Comparison of ENCODE assay signal across 22 mouse cellular contexts in genomic region chr3:153502488-153502887, GRCm38 (mm10).
DNase-seq lines count a peak whose midpoint lies in the region; ATAC-seq and TF ChIP-seq lines count a peak whose summit lies in the region.
"Had no signal": no experiment of that assay in that cellular context is flagged by ENCODE, and none has a peak within 500 bp of the region (broad histone marks: within the 10 kb centered on the region; RNA-seq: fewer than 3 reads in every experiment).

No protein-coding gene starts in this region.

- H3K4me1 ChIP-seq in midbrain, embryonic 11.5 days (ENCODE audit: control insufficient read depth, insufficient read depth, low read length): peaks cover 5% of the 10 kb centered on the region; the same call in 1 of the 2 replicates
- no peaks in the 10 kb centered on the region for H3K4me1 ChIP-seq in midbrain, postnatal 0 days (ENCODE audit: insufficient read depth, low read length)
- no peaks in the 10 kb centered on the region for H3K4me1 ChIP-seq in neural tube, embryonic 12.5 days
- 0 out of 2 replicates have a peak, but pooled peaks cover 2% of the 10 kb centered on the region for H3K4me1 ChIP-seq in neural tube, embryonic 15.5 days
- no peaks in the 10 kb centered on the region for H3K4me1 ChIP-seq in hindbrain, embryonic 16.5 days (ENCODE audit: control insufficient read depth, insufficient read depth, low read depth, low read length)
- H3K4me1 ChIP-seq: embryonic facial prominence, embryonic 13.5 days; forebrain, embryonic 12.5 days; heart, embryonic 13.5 days had no signal

- no peak for DNase-seq in midbrain, embryonic 11.5 days (ENCODE audit: low spot score, missing footprints)
- DNase-seq in midbrain, postnatal 0 days (ENCODE audit: low spot score): no peak
- DNase-seq in gastrocnemius, adult 18-20 months (ENCODE audit: low spot score): no peak
- DNase-seq in adrenal gland, postnatal 14 days: no peak
- DNase-seq in frontal cortex, postnatal 25 days (ENCODE audit: low spot score in 2 of 2): no peak
- DNase-seq: adrenal gland, postnatal 25 days; cerebellum, adult 18-20 months; cerebellum, adult 9-11 months; cerebellum, postnatal 36 days; gastrocnemius, adult 2 months; gastrocnemius, postnatal 25 days; heart, adult 11 months had no signal

- ATAC-seq in midbrain, embryonic 11.5 days (ENCODE audit: low FRiP score): 0 out of 2 replicates have a peak, but pooled peaks have one; percentile 11
- no peak for ATAC-seq in midbrain, postnatal 0 days (ENCODE audit: low FRiP score)
- peak; percentile 37; the same call in 1 of the 2 replicates for ATAC-seq in neural tube, embryonic 12.5 days (ENCODE audit: low FRiP score, low read depth)
- no peak for ATAC-seq in neural tube, embryonic 15.5 days (ENCODE audit: low FRiP score)
- 0 out of 2 replicates have a peak, but pooled peaks have one; percentile 16 for ATAC-seq in hindbrain, embryonic 16.5 days
- ATAC-seq: activated CD4-positive, CD25-positive, alpha-beta regulatory T cell, adult 4 months; forebrain, embryonic 16.5 days; inflammation-experienced regulatory T-cells, adult 6 months; Patski had no signal

- no peak overlapping the region for H3K4me3 ChIP-seq in midbrain, embryonic 11.5 days (ENCODE audit: low read depth, low read length)
- H3K4me3 ChIP-seq in midbrain, postnatal 0 days (ENCODE audit: low read depth, low read length): no peak overlapping the region
- H3K4me3 ChIP-seq in neural tube, embryonic 12.5 days: no peak overlapping the region
- H3K4me3 ChIP-seq in neural tube, embryonic 15.5 days (replicated peaks): no peak overlapping the region
- no peak overlapping the region for H3K4me3 ChIP-seq in hindbrain, embryonic 16.5 days (ENCODE audit: low read length)
- H3K4me3 ChIP-seq: embryonic facial prominence, embryonic 13.5 days; forebrain, embryonic 12.5 days; gastrocnemius, adult 2 months; heart, embryonic 13.5 days had no signal

- no peak overlapping the region for H3K27ac ChIP-seq in midbrain, embryonic 11.5 days (ENCODE audit: low read depth, low read length)
- H3K27ac ChIP-seq in midbrain, postnatal 0 days (ENCODE audit: low read depth, low read length): no peak overlapping the region
- H3K27ac ChIP-seq in neural tube, embryonic 12.5 days: no peak overlapping the region
- H3K27ac ChIP-seq in neural tube, embryonic 15.5 days (replicated peaks): no peak overlapping the region
- H3K27ac ChIP-seq in hindbrain, embryonic 16.5 days (ENCODE audit: low read depth, low read length): no peak overlapping the region
- H3K27ac ChIP-seq: embryonic facial prominence, embryonic 13.5 days; forebrain, embryonic 12.5 days; gastrocnemius, adult 2 months; heart, embryonic 13.5 days had no signal

- no peaks in the 10 kb centered on the region for H3K27me3 ChIP-seq in midbrain, embryonic 11.5 days (ENCODE audit: control insufficient read depth, insufficient read depth, low read length)
- no peaks in the 10 kb centered on the region for H3K27me3 ChIP-seq in midbrain, postnatal 0 days (ENCODE audit: insufficient read depth, low read length)
- no peaks in the 10 kb centered on the region for H3K27me3 ChIP-seq in neural tube, embryonic 12.5 days (replicated peaks)
- H3K27me3 ChIP-seq in neural tube, embryonic 15.5 days (replicated peaks): no peaks in the 10 kb centered on the region
- no peaks in the 10 kb centered on the region for H3K27me3 ChIP-seq in hindbrain, embryonic 16.5 days (replicated peaks; ENCODE audit: control insufficient read depth, insufficient read depth, low read length)
- H3K27me3 ChIP-seq: embryonic facial prominence, embryonic 13.5 days; forebrain, embryonic 12.5 days; heart, embryonic 13.5 days; Patski had no signal

- no peak overlapping the region for H3K9ac ChIP-seq in midbrain, embryonic 11.5 days (ENCODE audit: low read length)
- no peak overlapping the region for H3K9ac ChIP-seq in midbrain, postnatal 0 days (replicated peaks; ENCODE audit: low read length, poor library complexity, severe bottlenecking)
- no peak overlapping the region for H3K9ac ChIP-seq in neural tube, embryonic 12.5 days
- no peak overlapping the region for H3K9ac ChIP-seq in neural tube, embryonic 15.5 days (replicated peaks)
- no peak overlapping the region for H3K9ac ChIP-seq in hindbrain, embryonic 16.5 days (ENCODE audit: low read depth, low read length)
- H3K9ac ChIP-seq: embryonic facial prominence, embryonic 13.5 days; forebrain, embryonic 12.5 days; heart, embryonic 13.5 days had no signal

- WGBS in midbrain, embryonic 11.5 days: 74% methylated on average over 4 of the region's 4 CpGs
- WGBS in midbrain, postnatal 0 days: 56% methylated on average over 4 of the region's 4 CpGs
- WGBS in neural tube, embryonic 12.5 days: 58% methylated on average over 4 of the region's 4 CpGs
- WGBS in neural tube, embryonic 15.5 days: 48% methylated on average over 4 of the region's 4 CpGs
- WGBS in hindbrain, embryonic 16.5 days: 43% methylated on average over 4 of the region's 4 CpGs

- no peak for TF ChIP-seq CTCF in midbrain, postnatal 0 days (IDR thresholded peaks at IDR 0.05)

- H3K4me2 ChIP-seq in midbrain, embryonic 11.5 days: no peak overlapping the region
- H3K4me2 ChIP-seq in midbrain, postnatal 0 days (ENCODE audit: low read depth, low read length, poor library complexity, severe bottlenecking): no peak overlapping the region
- no peak overlapping the region for H3K4me2 ChIP-seq in neural tube, embryonic 12.5 days (replicated peaks)
- H3K4me2 ChIP-seq in neural tube, embryonic 15.5 days: no peak overlapping the region
- H3K4me2 ChIP-seq in hindbrain, embryonic 16.5 days (ENCODE audit: low read length): no peak overlapping the region
- H3K4me2 ChIP-seq: embryonic facial prominence, embryonic 13.5 days; forebrain, embryonic 12.5 days; heart, embryonic 13.5 days had no signal

- no peaks in the 10 kb centered on the region for H3K36me3 ChIP-seq in midbrain, embryonic 11.5 days (ENCODE audit: control insufficient read depth, insufficient read depth, low read length)
- no peaks in the 10 kb centered on the region for H3K36me3 ChIP-seq in midbrain, postnatal 0 days (ENCODE audit: insufficient read depth, low read length)
- H3K36me3 ChIP-seq in neural tube, embryonic 12.5 days: no peaks in the 10 kb centered on the region
- no peaks in the 10 kb centered on the region for H3K36me3 ChIP-seq in neural tube, embryonic 15.5 days
- H3K36me3 ChIP-seq in hindbrain, embryonic 16.5 days (ENCODE audit: control insufficient read depth, insufficient read depth, low read length): no peaks in the 10 kb centered on the region
- H3K36me3 ChIP-seq: forebrain, embryonic 12.5 days had no signal

- no peaks in the 10 kb centered on the region for H3K9me3 ChIP-seq in midbrain, embryonic 11.5 days (ENCODE audit: control insufficient read depth, low read length)
- H3K9me3 ChIP-seq in midbrain, postnatal 0 days (ENCODE audit: low read length): no peaks in the 10 kb centered on the region
- H3K9me3 ChIP-seq in neural tube, embryonic 12.5 days: no peaks in the 10 kb centered on the region
- no peaks in the 10 kb centered on the region for H3K9me3 ChIP-seq in neural tube, embryonic 15.5 days (replicated peaks)
- no peaks in the 10 kb centered on the region for H3K9me3 ChIP-seq in hindbrain, embryonic 16.5 days (ENCODE audit: control insufficient read depth, low read length)
- H3K9me3 ChIP-seq: embryonic facial prominence, embryonic 13.5 days; forebrain, embryonic 12.5 days; heart, embryonic 13.5 days had no signal

Comparison
In these comparisons a context has a peak if more than half of its experiments do, and no peak if none do; other contexts are left out.
1. ATAC-seq: peak in midbrain, embryonic 11.5 days (single experiment), neural tube, embryonic 12.5 days (single experiment) and hindbrain, embryonic 16.5 days (single experiment); none in midbrain, postnatal 0 days (single experiment) and neural tube, embryonic 15.5 days (single experiment).